Mouse (Mus musculus): ENCODE results near the gene Tnfrsf11a.

- TF ChIP-seq CTCF (IDR thresholded peaks at IDR 0.05; ENCODE audit: insufficient read depth, low read depth, low read length) (no peak), POLR2A (IDR thresholded peaks at IDR 0.05; ENCODE audit: insufficient read depth, low read depth, low read length) (no peak)
Measured at GRCm38 (mm10) chr1:105805565-105805964, 25.0 kb downstream of the Tnfrsf11a start.
